Mouse (Mus musculus) spleen, adult 2 months (tissue): Measurements from ENCODE around the gene Fxr2. TPM values are rescaled to one million over a fixed set of nuclear protein-coding genes. Genes with fewer than 3 reads are reported as not detected.

Experiments used
- DNase-seq, 2 experiments: peaks; one replicate each; pipeline versions ENCODE4 v3.0.0 to v3.0.0-alpha.2; 2012 to 2021; ENCODE audit warnings: low spot score in 2 of 2, low read depth in 1 of 2
- H3K27ac ChIP-seq: fragments of 200-500 bp; 2 replicates; pipeline ENCODE4 v1.5.1; 2012; ENCODE audit warnings: low read length, inconsistent platforms; ENCODE audit not compliant: insufficient read depth
- H3K27me3 ChIP-seq: fragments of 200-500 bp; 2 replicates; pipeline ENCODE4 v1.6.1; 2012; ENCODE audit warnings: mild to moderate bottlenecking, moderate library complexity, low read length, inconsistent platforms; ENCODE audit not compliant: control insufficient read depth, insufficient read depth
- H3K36me3 ChIP-seq: fragments of 200-500 bp; 2 replicates; pipeline ENCODE4 v1.6.1; 2012; ENCODE audit warnings: mild to moderate bottlenecking, low read length, inconsistent platforms; ENCODE audit not compliant: control insufficient read depth, insufficient read depth
- H3K4me1 ChIP-seq: fragments of 200-500 bp; 2 replicates; pipeline ENCODE4 v1.6.1; 2011; ENCODE audit warnings: inconsistent platforms; ENCODE audit not compliant: control insufficient read depth, insufficient read depth, insufficient read length
- H3K4me3 ChIP-seq: fragments of 200-500 bp; 2 replicates; pipeline ENCODE4 v1.5.1; 2011; ENCODE audit warnings: mild to moderate bottlenecking, inconsistent platforms; ENCODE audit not compliant: insufficient read depth, insufficient read length; ENCODE audit errors: extremely low read depth
- CTCF ChIP-seq: fragments of 200-500 bp; IDR thresholded peaks from 2 replicates; pipeline ENCODE4 v1.5.1; 2011; ENCODE audit warnings: mild to moderate bottlenecking, inconsistent platforms; ENCODE audit not compliant: insufficient read depth, insufficient read length, insufficient replicate concordance; ENCODE audit errors: extremely low read depth
- POLR2A ChIP-seq: fragments of 200-500 bp; IDR thresholded peaks from 2 replicates; pipeline ENCODE4 v1.6.1; 2011; ENCODE audit warnings: low read depth, low read length, inconsistent platforms
- WGBS: fragments of 180-500 bp; shearing (Covaris S2); methylation state at CpG from one replicate; pipeline ENCODE4 v1.1.7; 2018; 5-methylcytosine and 5-hydroxymethylcytosine counted together
- polyA plus RNA-seq: library from polyadenylated mRNA; depleted of rRNA; stranded (reverse); fragments of >200 nt; gene quantifications from 2 replicates; pipeline ENCODE4 v1.2.3, GENCODE M21; 2012

The Fxr2 gene
- polyA plus RNA-seq, 1 experiment, result 41.6 TPM

DNA sequence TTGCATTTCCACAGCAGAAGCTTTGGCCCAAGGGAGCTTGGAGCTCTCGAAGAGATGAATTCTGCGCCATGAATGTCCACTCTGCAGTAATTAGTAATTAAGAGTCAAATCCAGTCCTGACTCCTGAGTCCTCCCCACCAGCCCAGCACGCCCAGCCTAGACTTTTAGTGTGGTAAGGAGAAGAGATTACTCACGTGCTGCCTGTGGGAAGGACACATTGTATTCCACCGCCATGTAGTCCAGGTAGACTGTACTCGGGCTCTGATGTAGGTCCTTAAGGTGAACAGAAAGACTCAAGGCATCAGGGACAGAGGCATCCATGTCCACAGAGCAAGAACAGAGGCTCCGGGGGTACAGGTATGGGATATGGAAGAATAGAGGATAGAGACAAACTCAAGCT lies 32.1 kb downstream of the Fxr2 start:
- Histone ChIP-seq H3K27me3 (no peaks in the 10 kb centered on the region), H3K4me3 (no peak overlapping the region), H3K36me3 (peaks cover 20% of the 10 kb centered on the region), H3K4me1 (peaks cover 8% of the 10 kb centered on the region; the same call in 1 of the 2 replicates), H3K27ac (no peak overlapping the region; the same call in 1 of the 2 replicates)
- 92% methylated on average over 7 of the region's 7 CpGs for WGBS
- DNase-seq, result no peak
- TF ChIP-seq POLR2A, result no peak

DNA sequence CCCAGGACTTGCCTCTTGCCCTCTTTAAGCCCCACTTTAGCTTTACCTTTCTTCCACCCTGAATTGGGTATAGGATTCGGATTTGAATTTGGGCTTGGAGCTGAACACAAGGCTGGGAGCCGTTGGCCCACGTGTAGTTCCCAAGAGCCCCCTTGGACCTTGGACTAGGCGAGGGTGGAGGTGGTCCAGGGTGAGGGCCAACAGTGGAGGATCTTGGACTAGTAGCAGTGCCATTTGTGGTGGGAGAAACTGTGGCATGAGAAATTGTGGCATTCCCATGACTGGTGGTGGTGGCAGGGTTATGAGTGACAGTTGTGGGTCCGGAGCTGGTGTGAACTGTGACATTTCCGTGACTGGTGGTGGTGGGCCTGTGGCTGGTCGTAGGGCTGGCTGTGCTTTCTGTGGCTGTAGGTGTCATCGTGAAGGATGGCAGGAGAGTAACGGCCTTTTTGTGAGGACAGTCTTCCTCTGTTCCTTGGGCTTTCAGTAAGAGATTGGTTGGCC lies 32.7 kb downstream of the Fxr2 start:
- Histone ChIP-seq H3K27ac (peak overlapping the region; percentile 45), H3K4me3 (peak overlapping the region; percentile 31; the same call in 1 of the 2 replicates), H3K36me3 (peaks cover 23% of the 10 kb centered on the region), H3K27me3 (no peaks in the 10 kb centered on the region), H3K4me1 (peaks cover 8% of the 10 kb centered on the region; the same call in 1 of the 2 replicates)
- no peak for TF ChIP-seq POLR2A
- TF ChIP-seq CTCF, result no peak
- 80% methylated on average over 9 of the region's 9 CpGs for WGBS
- DNase-seq, result no peak

DNA sequence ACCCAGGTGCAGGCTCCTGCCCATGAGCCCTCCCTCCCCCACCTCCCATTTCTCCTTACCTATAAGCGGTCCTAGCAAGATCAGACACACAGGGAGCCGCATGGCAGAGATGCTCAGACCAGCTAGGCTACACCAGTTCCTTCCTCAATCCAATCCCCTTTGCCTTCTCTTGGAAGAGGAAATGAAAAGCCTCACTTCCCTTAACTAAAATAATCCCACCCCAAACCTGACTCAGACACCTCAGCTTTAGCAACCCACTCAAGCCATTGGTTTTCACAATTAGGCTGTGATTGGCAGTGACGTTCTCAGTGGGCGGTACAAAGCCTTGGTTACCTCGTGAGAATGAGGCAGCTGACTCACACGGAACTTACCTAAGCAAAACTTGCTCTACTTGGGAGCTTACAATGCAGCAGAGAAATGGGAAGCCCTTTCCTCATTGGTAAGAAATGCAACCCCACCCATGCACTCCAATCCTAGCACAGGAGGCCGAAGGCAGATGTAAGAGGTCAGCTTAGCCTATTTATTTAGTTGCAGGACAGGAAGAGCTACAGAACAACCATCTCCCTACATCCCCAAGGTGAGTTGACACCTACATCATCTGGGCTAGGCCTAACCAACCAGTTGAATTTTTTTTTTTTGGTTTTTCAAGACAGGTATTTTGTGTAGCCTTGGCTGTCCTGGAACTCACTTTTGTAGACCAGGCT lies 33.3 kb downstream of the Fxr2 start, which contains the start of gene Cd68:
TSS of gene Cd68 (minus strand) at position 193 of the 704 bp plus-strand sequence.
- TF ChIP-seq POLR2A, result 0 out of 2 replicates have a peak, but pooled peaks have one; percentile 7
- no peak for TF ChIP-seq CTCF
- peak; percentile 48 to 84 for DNase-seq
- 32% methylated on average over 7 of the region's 7 CpGs for WGBS
- peaks cover 23% of the 10 kb centered on the region for H3K36me3 ChIP-seq
- H3K4me3 ChIP-seq, result peak within 1 kb of the TSS; percentile 31; the same call in 1 of the 2 replicates
- H3K27ac ChIP-seq, result peak within 1 kb of the TSS; percentile 45
- H3K27me3 ChIP-seq, result no peaks in the 10 kb centered on the region
- H3K4me1 ChIP-seq, result peaks cover 12% of the 10 kb centered on the region; the same call in 1 of the 2 replicates

DNA sequence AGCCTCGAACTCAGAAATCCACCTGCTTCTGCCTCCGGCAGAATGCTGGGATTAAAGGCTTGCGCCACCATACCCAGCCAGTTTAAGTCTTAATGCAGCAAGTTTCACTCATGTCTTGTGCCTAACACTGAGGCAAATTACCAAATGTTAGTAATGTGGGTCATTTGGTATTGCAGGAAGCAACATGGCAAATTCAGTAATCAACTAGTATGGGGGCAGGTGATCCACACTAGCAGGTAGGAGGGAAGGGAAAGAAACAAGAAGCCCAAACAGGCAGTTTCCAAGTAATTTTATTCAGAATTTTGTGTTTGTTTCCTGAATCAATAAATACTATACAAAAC lies 33.8 kb downstream of the Fxr2 start:
- Histone ChIP-seq H3K4me1 (peaks cover 12% of the 10 kb centered on the region; the same call in 1 of the 2 replicates), H3K27me3 (no peaks in the 10 kb centered on the region), H3K4me3 (no peak overlapping the region), H3K36me3 (peaks cover 23% of the 10 kb centered on the region), H3K27ac (no peak overlapping the region)
- TF ChIP-seq POLR2A (no peak), CTCF (no peak)
- 85% methylated on average over 3 of the region's 3 CpGs for WGBS
- no peak for DNase-seq

DNA sequence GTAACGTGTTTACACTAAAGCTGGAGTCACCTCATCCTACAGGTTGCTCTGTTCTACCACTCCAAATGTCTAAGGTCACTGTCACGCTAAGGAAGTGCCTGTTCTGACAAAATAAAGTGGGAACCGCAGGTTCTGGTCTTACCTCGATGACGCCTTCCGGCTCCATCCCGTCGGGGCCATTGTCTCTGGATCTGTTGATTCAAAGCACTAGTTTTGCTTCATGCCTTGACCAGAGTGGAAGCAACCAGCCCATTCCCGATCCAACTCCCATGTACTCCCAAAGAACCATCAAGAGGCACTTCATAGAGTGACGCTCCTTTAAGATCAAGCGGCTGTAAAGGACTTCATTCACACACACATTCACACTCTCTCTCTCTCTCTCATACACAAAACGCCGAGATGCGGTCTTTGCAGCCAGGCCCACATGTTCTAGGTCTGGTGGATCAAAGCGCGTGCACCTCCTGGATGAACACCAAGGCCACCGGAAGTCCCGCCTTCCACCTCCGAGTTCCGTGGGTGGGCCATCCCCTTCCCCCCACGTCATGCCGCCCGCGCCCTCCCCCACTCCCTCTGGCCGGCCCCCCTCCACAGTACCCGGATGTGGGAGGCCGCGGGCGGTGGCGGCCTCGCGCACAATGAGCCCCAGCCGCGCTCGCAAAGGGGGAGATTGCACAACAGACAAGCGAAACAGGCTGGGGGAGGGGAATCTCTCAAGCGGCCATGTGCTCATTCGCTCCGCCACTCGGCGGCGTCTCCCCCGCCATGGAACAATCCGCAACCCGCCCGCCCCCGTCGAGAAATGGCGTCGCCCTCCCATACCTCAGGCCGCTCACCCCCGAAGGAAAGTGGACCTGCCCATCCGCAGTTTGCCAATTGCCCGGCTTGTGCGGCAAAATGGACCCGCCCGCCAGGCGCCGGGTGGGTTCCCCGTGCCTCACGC lies 38.3 kb downstream of the Fxr2 start:
- WGBS, result under 1% methylated on average over 60 of the region's 61 CpGs

DNA sequence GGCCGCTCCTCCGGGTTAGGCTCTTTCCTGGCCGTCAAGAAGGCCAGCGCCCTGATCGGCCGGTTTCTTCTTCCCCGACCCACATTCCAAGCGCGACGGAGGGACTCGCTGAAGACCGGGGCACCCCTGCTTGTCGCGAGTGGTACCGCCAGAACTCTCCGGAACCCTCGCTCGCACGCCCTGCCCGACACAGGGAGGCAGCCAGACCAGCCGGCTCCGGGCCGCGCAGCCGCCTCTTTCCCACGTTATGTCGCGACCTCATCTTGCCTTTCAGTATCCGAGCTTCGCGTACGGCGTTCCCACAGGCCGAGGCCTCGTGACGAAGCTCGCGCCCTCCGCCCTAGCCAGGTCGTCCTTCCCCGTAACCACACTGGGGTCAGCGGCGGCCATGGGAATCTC lies 38.9 kb downstream of the Fxr2 start:
- H3K36me3 ChIP-seq, result peaks cover 38% of the 10 kb centered on the region
- H3K27ac ChIP-seq, result peak overlapping the region; percentile 95
- DNase-seq, result no peak
- WGBS, result under 1% methylated on average over 43 of the region's 43 CpGs
- H3K27me3 ChIP-seq, result no peaks in the 10 kb centered on the region
- 0 out of 2 replicates have a peak, but pooled peaks cover 7% of the 10 kb centered on the region for H3K4me1 ChIP-seq
- H3K4me3 ChIP-seq, result peak overlapping the region; percentile 93
- TF ChIP-seq POLR2A, result no peak
- TF ChIP-seq CTCF, result no peak

More for the DNA sequence above, 38.3 kb downstream of the Fxr2 start:
- TF ChIP-seq POLR2A (no peak; the same call in none of the 2 replicates), CTCF (no peak)
- Histone ChIP-seq H3K4me3 (peak overlapping the region; percentile 93), H3K27me3 (no peaks in the 10 kb centered on the region), H3K4me1 (0 out of 2 replicates have a peak, but pooled peaks cover 7% of the 10 kb centered on the region), H3K36me3 (peaks cover 36% of the 10 kb centered on the region), H3K27ac (peak overlapping the region; percentile 95)
- peak; percentile 94 for DNase-seq
